Mouse (Mus musculus): Measurements from ENCODE around the gene L2hgdh. TPM values are rescaled to one million over a fixed set of nuclear protein-coding genes. Genes with fewer than 3 reads are reported as not detected.

L2hgdh gene
- total and polyA plus RNA-seq, 3 experiments: 18.3 to 31.6 TPM; not detected in 1

DNA sequence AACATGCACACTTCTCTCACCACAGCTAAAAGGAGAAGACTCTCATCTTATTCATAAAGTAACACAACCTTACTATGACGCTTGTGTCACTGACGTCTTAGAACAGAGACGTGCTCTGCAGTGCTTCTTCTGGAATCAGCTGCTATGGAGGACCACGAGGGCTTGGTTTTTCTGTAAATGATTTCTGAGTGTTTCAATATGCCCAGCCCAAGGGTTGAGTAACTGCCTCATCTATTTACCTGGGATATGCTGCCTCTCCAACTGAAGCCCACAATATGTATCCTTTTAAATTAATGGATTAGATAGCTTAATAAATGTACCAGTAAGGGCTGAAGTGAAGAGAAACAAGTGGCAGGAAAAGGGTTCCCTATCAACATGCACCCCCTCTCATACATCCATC, 34.0 kb downstream of the L2hgdh start:
- Histone ChIP-seq H3K36me3 (ENCODE audit: control insufficient read depth in 1 of 2, insufficient read depth in 2 of 2, low read length in 2 of 2) (no peaks in the 10 kb centered on the region), H3K79me2 (ENCODE audit: control insufficient read depth, insufficient read depth, low read length, poor library complexity) (no peaks in the 10 kb centered on the region), H3K27me3 (ENCODE audit: control insufficient read depth in 1 of 2, insufficient read depth in 2 of 2, low read length in 2 of 2) (no peaks in the 10 kb centered on the region), H3K27ac (ENCODE audit: control insufficient read depth, low read depth, low read length) (no peak overlapping the region), H3K9ac (ENCODE audit: control insufficient read depth, low read depth, low read length, poor library complexity, severe bottlenecking) (no peak overlapping the region), H3K4me1 (ENCODE audit: control insufficient read depth in 1 of 2, insufficient read depth in 2 of 2, low read length in 2 of 2) (peaks cover 0 to 2% of the 10 kb centered on the region in 2 experiments; a peak in 1 of 4 replicates), H3K4me3 (ENCODE audit: control insufficient read depth in 1 of 2, insufficient read depth in 1 of 2, low read depth in 2 of 2, low read length in 2 of 2) (no peak overlapping the region), H3K9me3 (replicated peaks; ENCODE audit: insufficient read depth, low read length) (no peaks in the 10 kb centered on the region)
- TF ChIP-seq NELFE (IDR thresholded peaks at IDR 0.05; ENCODE audit: low read depth, low read length) (no peak), MAX (IDR thresholded peaks at IDR 0.05; ENCODE audit: low read length) (no peak), TCF12 (IDR thresholded peaks at IDR 0.05; ENCODE audit: low read depth, low read length) (no peak), RCOR1 (IDR thresholded peaks at IDR 0.05; ENCODE audit: low read depth, low read length) (no peak), ZC3H11A (IDR thresholded peaks at IDR 0.05; ENCODE audit: low read depth, low read length) (no peak), POLR2AphosphoS2 (IDR thresholded peaks at IDR 0.05; ENCODE audit: low read length) (no peak), MYB (IDR thresholded peaks at IDR 0.05; ENCODE audit: low read depth, low read length) (no peak), MEF2A (IDR thresholded peaks at IDR 0.05; ENCODE audit: extremely low read depth, insufficient replicate concordance, low read depth, low read length, poor library complexity, severe bottlenecking) (no peak), USF1 (IDR thresholded peaks at IDR 0.05; ENCODE audit: low read depth, low read length) (no peak), MYC (IDR thresholded peaks at IDR 0.05; ENCODE audit: low read depth, low read length) (no peak), EP300 (IDR thresholded peaks at IDR 0.05; ENCODE audit: low read depth in 1 of 2, low read length in 2 of 2) (no peak), TBP (IDR thresholded peaks at IDR 0.05; ENCODE audit: low read depth, low read length) (no peak), BHLHE40 (IDR thresholded peaks at IDR 0.05; ENCODE audit: borderline replicate concordance, low read depth, low read length) (no peak), NRF1 (IDR thresholded peaks at IDR 0.05; ENCODE audit: insufficient read depth, low read depth, low read length, poor library complexity, severe bottlenecking) (no peak), CTCF (IDR thresholded peaks at IDR 0.05 in 2 of 3, conservative IDR thresholded peaks at IDR 0.05 in 1 of 3; ENCODE audit: control insufficient read depth in 1 of 3, insufficient read depth in 1 of 3, low read depth in 2 of 3, low read length in 3 of 3, poor library complexity in 1 of 3, severe bottlenecking in 1 of 3) (no peak), JUND (IDR thresholded peaks at IDR 0.05; ENCODE audit: low read depth, low read length) (no peak)
- DNase-seq (ENCODE audit: low read depth, low spot score): no peak

DNA sequence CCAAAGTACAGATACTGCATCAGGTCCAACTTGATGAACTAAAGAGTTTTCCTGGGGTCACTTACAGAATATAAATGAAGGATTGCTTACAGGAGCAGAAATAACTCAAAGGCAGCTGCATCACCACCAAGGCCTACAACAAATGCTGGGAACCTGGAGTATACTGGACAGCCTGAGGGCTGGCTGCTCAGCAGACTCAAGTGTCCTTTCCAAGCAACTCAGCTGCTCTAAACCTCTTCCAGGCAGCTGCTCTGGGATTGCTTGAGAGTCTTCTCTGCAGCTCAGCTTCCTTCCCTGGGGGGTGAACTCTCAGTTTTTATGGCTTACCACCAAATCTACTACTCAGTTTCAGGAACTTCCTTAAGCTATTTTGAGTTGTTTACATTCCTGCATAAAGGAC, 35.6 kb downstream of the L2hgdh start:
- Histone ChIP-seq H3K36me3 (ENCODE audit: control insufficient read depth in 1 of 2, insufficient read depth in 2 of 2, low read length in 2 of 2) (peaks cover 0 to 2% of the 10 kb centered on the region in 2 experiments; a peak in 1 of 4 replicates), H3K27me3 (ENCODE audit: control insufficient read depth in 1 of 2, insufficient read depth in 2 of 2, low read length in 2 of 2) (no peaks in the 10 kb centered on the region), H3K27ac (ENCODE audit: control insufficient read depth, low read depth, low read length) (no peak overlapping the region), H3K9me3 (replicated peaks; ENCODE audit: insufficient read depth, low read length) (no peaks in the 10 kb centered on the region), H3K4me1 (ENCODE audit: control insufficient read depth in 1 of 2, insufficient read depth in 2 of 2, low read length in 2 of 2) (peaks cover 0 to 6% of the 10 kb centered on the region in 2 experiments; a peak in 1 of 4 replicates), H3K4me3 (ENCODE audit: control insufficient read depth in 1 of 2, insufficient read depth in 1 of 2, low read depth in 2 of 2, low read length in 2 of 2) (no peak overlapping the region), H3K79me2 (ENCODE audit: control insufficient read depth, insufficient read depth, low read length, poor library complexity) (no peaks in the 10 kb centered on the region), H3K9ac (ENCODE audit: control insufficient read depth, low read depth, low read length, poor library complexity, severe bottlenecking) (no peak overlapping the region)
- DNase-seq (ENCODE audit: low read depth, low spot score): no peak
- TF ChIP-seq NRF1 (IDR thresholded peaks at IDR 0.05; ENCODE audit: insufficient read depth, low read depth, low read length, poor library complexity, severe bottlenecking): no peak
- TF ChIP-seq TBP (IDR thresholded peaks at IDR 0.05; ENCODE audit: low read depth, low read length): no peak
- no peak for TF ChIP-seq POLR2AphosphoS5 (IDR thresholded peaks at IDR 0.05; ENCODE audit: borderline replicate concordance, low read depth, low read length)
- no peak for TF ChIP-seq SMC3 (IDR thresholded peaks at IDR 0.05; ENCODE audit: low read depth, low read length)
- no peak for TF ChIP-seq MEF2A (IDR thresholded peaks at IDR 0.05; ENCODE audit: extremely low read depth, insufficient replicate concordance, low read depth, low read length, poor library complexity, severe bottlenecking)
